ENCODE assay signal across 8 mouse cellular contexts in genomic region chr19:34334300-34334699, GRCm38 (mm10). TPM values are rescaled to one million over a fixed set of nuclear protein-coding genes. Genes with fewer than 3 reads are reported as not detected.
A peak's percentile ranks its signal among the peaks of the same experiment; 100 is the strongest.
DNase-seq lines count a peak whose midpoint lies in the region; ATAC-seq and TF ChIP-seq lines count a peak whose summit lies in the region.

No protein-coding gene starts in this region.

- H3K4me3 ChIP-seq in intestine, postnatal 0 days (ENCODE audit: low read depth, low read length) = no peak overlapping the region
- no peak overlapping the region for H3K4me3 ChIP-seq in intestine, embryonic 16.5 days (ENCODE audit: low read length)
- H3K4me3 ChIP-seq in forebrain, embryonic 13.5 days = no peak overlapping the region
- no peak overlapping the region for H3K4me3 ChIP-seq in hindbrain, embryonic 11.5 days (ENCODE audit: low read depth, low read length)
- H3K4me3 ChIP-seq in midbrain, embryonic 15.5 days = no peak overlapping the region

- peak; percentile 11 for DNase-seq in c-Kit-negative CD71-positive TER-119-positive erythroid progenitor cells, embryonic 14.5 days (ENCODE audit: low read depth, low spot score)
- DNase-seq in hindbrain, embryonic 11.5 days (ENCODE audit: low spot score) = peak; percentile 83
- DNase-seq in left cerebral cortex, adult 9 months (ENCODE audit: low spot score in 2 of 2) = peak; percentile 9 to 65
- peak; percentile 28 to 62 for DNase-seq in spleen, adult 18-20 months

- TF ChIP-seq CTCF in intestine, postnatal 0 days (IDR thresholded peaks at IDR 0.05; ENCODE audit: low read depth) = peak; percentile 92

- H3K27ac ChIP-seq in intestine, postnatal 0 days (ENCODE audit: low read depth, low read length) = no peak overlapping the region
- H3K27ac ChIP-seq in intestine, embryonic 16.5 days (ENCODE audit: low read length) = no peak overlapping the region
- no peak overlapping the region for H3K27ac ChIP-seq in forebrain, embryonic 13.5 days
- H3K27ac ChIP-seq in hindbrain, embryonic 11.5 days (ENCODE audit: low read depth, low read length) = no peak overlapping the region
- no peak overlapping the region for H3K27ac ChIP-seq in midbrain, embryonic 15.5 days

- H3K4me2 ChIP-seq in intestine, postnatal 0 days (replicated peaks; ENCODE audit: low read depth) = no peak overlapping the region
- no peak overlapping the region for H3K4me2 ChIP-seq in intestine, embryonic 16.5 days (ENCODE audit: low read depth, low read length)
- no peak overlapping the region for H3K4me2 ChIP-seq in forebrain, embryonic 13.5 days
- H3K4me2 ChIP-seq in hindbrain, embryonic 11.5 days (replicated peaks; ENCODE audit: low read depth, low read length) = no peak overlapping the region
- no peak overlapping the region for H3K4me2 ChIP-seq in midbrain, embryonic 15.5 days

- no peaks in the 10 kb centered on the region for H3K4me1 ChIP-seq in intestine, postnatal 0 days (replicated peaks; ENCODE audit: control insufficient read depth, insufficient read depth, low read length)
- H3K4me1 ChIP-seq in intestine, embryonic 16.5 days (ENCODE audit: control insufficient read depth, insufficient read depth, low read length) = no peaks in the 10 kb centered on the region
- no peaks in the 10 kb centered on the region for H3K4me1 ChIP-seq in forebrain, embryonic 13.5 days
- no peaks in the 10 kb centered on the region for H3K4me1 ChIP-seq in hindbrain, embryonic 11.5 days (replicated peaks; ENCODE audit: control insufficient read depth, insufficient read depth, low read length)
- H3K4me1 ChIP-seq in midbrain, embryonic 15.5 days = no peaks in the 10 kb centered on the region

- H3K9ac ChIP-seq in intestine, postnatal 0 days (ENCODE audit: low read depth, low read length) = no peak overlapping the region
- no peak overlapping the region for H3K9ac ChIP-seq in intestine, embryonic 16.5 days (ENCODE audit: low read depth, low read length)
- no peak overlapping the region for H3K9ac ChIP-seq in forebrain, embryonic 13.5 days
- no peak overlapping the region for H3K9ac ChIP-seq in hindbrain, embryonic 11.5 days (ENCODE audit: low read depth, low read length)
- H3K9ac ChIP-seq in midbrain, embryonic 15.5 days = no peak overlapping the region

- no peaks in the 10 kb centered on the region for H3K9me3 ChIP-seq in intestine, postnatal 0 days (ENCODE audit: control insufficient read depth)
- no peaks in the 10 kb centered on the region for H3K9me3 ChIP-seq in intestine, embryonic 16.5 days (ENCODE audit: control insufficient read depth, low read length)
- no peaks in the 10 kb centered on the region for H3K9me3 ChIP-seq in forebrain, embryonic 13.5 days (replicated peaks)
- no peaks in the 10 kb centered on the region for H3K9me3 ChIP-seq in hindbrain, embryonic 11.5 days (ENCODE audit: control insufficient read depth, low read length)
- no peaks in the 10 kb centered on the region for H3K9me3 ChIP-seq in midbrain, embryonic 15.5 days

- no peak for ATAC-seq in intestine, postnatal 0 days
- no peak for ATAC-seq in intestine, embryonic 16.5 days
- peak; percentile 83 for ATAC-seq in forebrain, embryonic 13.5 days
- ATAC-seq in hindbrain, embryonic 11.5 days (ENCODE audit: low FRiP score) = no peak; the same call in 1 of the 2 replicates
- ATAC-seq in midbrain, embryonic 15.5 days (replicated peaks) = peak; percentile 74; the same call in 1 of the 2 replicates

- 2% methylated on average over 2 of the region's 2 CpGs for WGBS in intestine, postnatal 0 days
- WGBS in intestine, embryonic 16.5 days = 1% methylated on average over 2 of the region's 2 CpGs
- 2% methylated on average over 2 of the region's 2 CpGs for WGBS in forebrain, embryonic 13.5 days
- WGBS in hindbrain, embryonic 11.5 days = 3% methylated on average over 2 of the region's 2 CpGs
- 2% methylated on average over 2 of the region's 2 CpGs for WGBS in midbrain, embryonic 15.5 days

- no peaks in the 10 kb centered on the region for H3K36me3 ChIP-seq in intestine, postnatal 0 days (ENCODE audit: control insufficient read depth, insufficient read depth)
- H3K36me3 ChIP-seq in intestine, embryonic 16.5 days (ENCODE audit: control insufficient read depth, insufficient read depth, low read length) = no peaks in the 10 kb centered on the region
- no peaks in the 10 kb centered on the region for H3K36me3 ChIP-seq in forebrain, embryonic 13.5 days (ENCODE audit: poor library complexity, severe bottlenecking)
- no peaks in the 10 kb centered on the region for H3K36me3 ChIP-seq in hindbrain, embryonic 11.5 days (ENCODE audit: control insufficient read depth, insufficient read depth, low read length)
- no peaks in the 10 kb centered on the region for H3K36me3 ChIP-seq in midbrain, embryonic 15.5 days (replicated peaks)

- no peaks in the 10 kb centered on the region for H3K27me3 ChIP-seq in intestine, postnatal 0 days (replicated peaks; ENCODE audit: control insufficient read depth, insufficient read depth, low read length)
- no peaks in the 10 kb centered on the region for H3K27me3 ChIP-seq in intestine, embryonic 16.5 days (replicated peaks; ENCODE audit: control insufficient read depth, insufficient read depth, low read length)
- no peaks in the 10 kb centered on the region for H3K27me3 ChIP-seq in forebrain, embryonic 13.5 days
- H3K27me3 ChIP-seq in hindbrain, embryonic 11.5 days (ENCODE audit: control insufficient read depth, insufficient read depth, low read length) = no peaks in the 10 kb centered on the region
- no peaks in the 10 kb centered on the region for H3K27me3 ChIP-seq in midbrain, embryonic 15.5 days (replicated peaks)

RNA-seq across cellular contexts. Expression of gene Fas, which starts 43.8 kb away (rescaled TPM):
- 14.2 and 15.6 TPM in 2 replicates for polyA plus RNA-seq in intestine, postnatal 0 days (2015; fragmentation: Nextera tagmentation; extraction: Ambion mirVana)
- 5.8 and 6.4 TPM in 2 replicates for polyA plus RNA-seq in intestine, embryonic 16.5 days (2015; fragmentation: Nextera tagmentation; extraction: Ambion mirVana)
- 0.19 and 0.40 TPM in 2 replicates for polyA plus RNA-seq in forebrain, embryonic 13.5 days (2015; fragmentation: Nextera tagmentation; extraction: Ambion mirVana)
- polyA plus RNA-seq in hindbrain, embryonic 11.5 days (2014; fragmentation: Nextera tagmentation; extraction: Ambion mirVana) = 0.49 and 1.2 TPM in 2 replicates
- 0.44 and 1.0 TPM in 2 replicates for polyA plus RNA-seq in midbrain, embryonic 15.5 days (2015; fragmentation: Nextera tagmentation; extraction: Ambion mirVana)

Comparison
In these comparisons a context has a peak if more than half of its experiments do, and no peak if none do; other contexts are left out.
1. ATAC-seq: peak in forebrain, embryonic 13.5 days (single experiment) and midbrain, embryonic 15.5 days (single experiment); none in intestine, postnatal 0 days (single experiment), intestine, embryonic 16.5 days (single experiment) and hindbrain, embryonic 11.5 days (single experiment).
2. DNase-seq: peak in every context shown above with its lines; median percentile 83 in hindbrain, embryonic 11.5 days; 45 in spleen, adult 18-20 months; 37 in left cerebral cortex, adult 9 months; 11 in c-Kit-negative CD71-positive TER-119-positive erythroid progenitor cells, embryonic 14.5 days.